ENCODE assay signal across 8 mouse cellular contexts in the genomic region with DNA sequence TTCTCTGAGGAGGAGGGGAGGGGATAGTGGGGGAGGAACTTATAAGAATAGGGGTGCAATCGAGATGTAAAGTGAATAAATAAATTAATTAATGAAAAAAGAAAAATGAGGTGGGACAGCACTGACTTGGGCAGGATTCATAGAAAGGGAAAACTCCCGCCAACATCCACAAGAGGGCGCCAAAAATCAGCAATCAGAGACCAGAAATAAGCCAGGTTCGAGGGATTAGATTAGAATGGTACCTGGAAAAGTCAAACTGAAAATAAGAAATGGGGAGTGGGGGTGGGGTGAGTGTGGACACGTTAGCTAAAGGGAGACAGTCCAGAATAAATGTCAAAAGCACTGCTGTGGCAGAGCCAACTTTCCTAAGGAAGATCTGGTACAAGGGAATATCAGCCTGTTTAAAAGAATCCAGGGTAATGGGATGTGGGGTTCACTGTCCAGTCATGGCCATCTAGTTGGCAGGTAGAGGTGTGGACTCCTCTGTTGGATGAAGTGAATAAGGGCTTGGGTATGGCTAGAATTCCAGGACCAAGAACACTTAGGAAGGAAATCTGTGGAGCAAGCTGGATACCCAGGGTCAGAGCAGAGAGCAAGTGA. TPM values are rescaled to one million over a fixed set of nuclear protein-coding genes. Genes with fewer than 3 reads are reported as not detected.
A peak's percentile ranks its signal among the peaks of the same experiment; 100 is the strongest.
DNase-seq lines count a peak whose midpoint lies in the region; ATAC-seq and TF ChIP-seq lines count a peak whose summit lies in the region.

No protein-coding gene starts in this region.

- ATAC-seq in heart, embryonic 12.5 days (ENCODE audit: insufficient number of reproducible peaks, low FRiP score): peak; percentile 48; the same call in 1 of the 2 replicates
- peak; percentile 72 for ATAC-seq in kidney, embryonic 16.5 days (ENCODE audit: low FRiP score, low TSS enrichment)

- no peaks in the 10 kb centered on the region for H3K79me2 ChIP-seq in liver, adult 2 months (ENCODE audit: control insufficient read depth, insufficient read depth, low read length)
- H3K79me2 ChIP-seq in myocyte (ENCODE audit: control insufficient read depth, insufficient read depth): no peaks in the 10 kb centered on the region

- no peaks in the 10 kb centered on the region for H3K9me3 ChIP-seq in heart, embryonic 12.5 days (replicated peaks)
- H3K9me3 ChIP-seq in kidney, embryonic 16.5 days (ENCODE audit: low read length): no peaks in the 10 kb centered on the region

- no peak for TF ChIP-seq POLR2A in liver, adult 2 months (IDR thresholded peaks at IDR 0.05; ENCODE audit: extremely low read depth, insufficient read depth, low read length)
- TF ChIP-seq POLR2A in myocyte (IDR thresholded peaks at IDR 0.05; ENCODE audit: insufficient read length, low read depth): no peak

- no peak overlapping the region for H3ac ChIP-seq in myocyte (ENCODE audit: control insufficient read depth, insufficient read length)

- 3% methylated on average over 5 of the region's 5 CpGs for WGBS in heart, embryonic 12.5 days
- 0% methylated on average over 5 of the region's 5 CpGs for WGBS in kidney, embryonic 16.5 days
- 0% methylated on average over 5 of the region's 5 CpGs for WGBS in liver, adult 2 months

- peak; percentile 76 for DNase-seq in CD4-positive, CD25-positive, alpha-beta regulatory T cell, adult 2 months (ENCODE audit: low read depth, low spot score)
- DNase-seq in adrenal gland, adult (ENCODE audit: inconsistent age in 2 of 2, low spot score in 1 of 2): peak; percentile 36 to 84
- DNase-seq in embryo, embryonic 11 days: peak; percentile 70
- DNase-seq in liver, adult 2 months (ENCODE audit: extremely low read depth, low read depth, low spot score): peak; percentile 26
- peak; percentile 75 for DNase-seq in splenic B cell, adult 2 months (ENCODE audit: low read depth, low spot score)

- no peak overlapping the region for H3K4me3 ChIP-seq in heart, embryonic 12.5 days
- no peak overlapping the region for H3K4me3 ChIP-seq in kidney, embryonic 16.5 days (ENCODE audit: low read length)
- no peak overlapping the region for H3K4me3 ChIP-seq in liver, adult 2 months (ENCODE audit: insufficient read depth, low read depth, low read length)
- H3K4me3 ChIP-seq in myocyte: no peak overlapping the region

- no peak overlapping the region for H3K27ac ChIP-seq in heart, embryonic 12.5 days (ENCODE audit: poor library complexity, severe bottlenecking)
- no peak overlapping the region for H3K27ac ChIP-seq in kidney, embryonic 16.5 days (ENCODE audit: low read length)
- H3K27ac ChIP-seq in liver, adult 2 months (replicated peaks; ENCODE audit: insufficient read depth, low read depth, low read length): no peak overlapping the region

- no peak overlapping the region for H3K4me2 ChIP-seq in heart, embryonic 12.5 days
- H3K4me2 ChIP-seq in kidney, embryonic 16.5 days (replicated peaks; ENCODE audit: low read depth, low read length): no peak overlapping the region
- peak overlapping the region; percentile 41 for H3K4me2 ChIP-seq in myocyte (ENCODE audit: low read depth)

- no peaks in the 10 kb centered on the region for H3K36me3 ChIP-seq in heart, embryonic 12.5 days
- H3K36me3 ChIP-seq in kidney, embryonic 16.5 days (ENCODE audit: insufficient read depth, low read length): no peaks in the 10 kb centered on the region
- H3K36me3 ChIP-seq in liver, adult 2 months (ENCODE audit: control insufficient read depth, insufficient read depth, low read length): no peaks in the 10 kb centered on the region
- H3K36me3 ChIP-seq in myocyte (ENCODE audit: control insufficient read depth, insufficient read depth): no peaks in the 10 kb centered on the region
- no peaks in the 10 kb centered on the region for H3K36me3 ChIP-seq in splenic B cell, adult 2 months (ENCODE audit: control insufficient read depth, insufficient read depth, low read length, poor library complexity, severe bottlenecking)

- H3K9ac ChIP-seq in heart, embryonic 12.5 days: no peak overlapping the region
- H3K9ac ChIP-seq in kidney, embryonic 16.5 days (replicated peaks; ENCODE audit: low read length): no peak overlapping the region
- no peak overlapping the region for H3K9ac ChIP-seq in liver, adult 2 months (ENCODE audit: low read depth, low read length)

- peak; percentile 33; the same call in 1 of the 2 replicates for TF ChIP-seq CTCF in liver, adult 2 months (IDR thresholded peaks at IDR 0.05; ENCODE audit: low read depth, low read length)

- H3K27me3 ChIP-seq in heart, embryonic 12.5 days (replicated peaks): no peaks in the 10 kb centered on the region
- no peaks in the 10 kb centered on the region for H3K27me3 ChIP-seq in kidney, embryonic 16.5 days (ENCODE audit: insufficient read depth, low read length)
- no peaks in the 10 kb centered on the region for H3K27me3 ChIP-seq in liver, adult 2 months (ENCODE audit: control insufficient read depth, insufficient read depth, low read length)
- H3K27me3 ChIP-seq in myocyte (ENCODE audit: control insufficient read depth, insufficient read depth, insufficient read length): no peaks in the 10 kb centered on the region
- H3K27me3 ChIP-seq in splenic B cell, adult 2 months (ENCODE audit: control insufficient read depth, insufficient read depth, low read length, poor library complexity, severe bottlenecking): no peaks in the 10 kb centered on the region; the same call in 1 of the 2 replicates

- peaks cover 7% of the 10 kb centered on the region; the same call in 1 of the 2 replicates for H3K4me1 ChIP-seq in heart, embryonic 12.5 days (replicated peaks)
- H3K4me1 ChIP-seq in kidney, embryonic 16.5 days (ENCODE audit: insufficient read depth, low read length): peaks cover 7% of the 10 kb centered on the region
- no peaks in the 10 kb centered on the region; the same call in 1 of the 2 replicates for H3K4me1 ChIP-seq in liver, adult 2 months (ENCODE audit: control insufficient read depth, insufficient read depth, low read length)

TF ChIP-seq in myocyte, 11 proteins besides CTCF, POLR2A, EP300 and RAD21:
- no peak for TF ChIP-seq CEBPB (IDR thresholded peaks at IDR 0.05; ENCODE audit: insufficient read depth, poor library complexity, severe bottlenecking)
- TF ChIP-seq MYOG (IDR thresholded peaks at IDR 0.05; ENCODE audit: control insufficient read depth in 1 of 3, insufficient read depth in 1 of 3, insufficient read length in 2 of 3, low read depth in 2 of 3): no peak
- TF ChIP-seq MYOD1 (IDR thresholded peaks at IDR 0.05; ENCODE audit: control insufficient read depth in 1 of 3, insufficient read length in 2 of 3, low read depth in 2 of 3): no peak
- no peak for TF ChIP-seq REST (IDR thresholded peaks at IDR 0.05; ENCODE audit: insufficient read depth, insufficient read length)
- no peak for TF ChIP-seq SRF (IDR thresholded peaks at IDR 0.05; ENCODE audit: control insufficient read depth, insufficient read length, low read depth)
- no peak for TF ChIP-seq MAX (IDR thresholded peaks at IDR 0.05; ENCODE audit: low read depth)
- TF ChIP-seq POLR2AphosphoS2 (IDR thresholded peaks at IDR 0.05; ENCODE audit: insufficient read length, low read depth): no peak
- no peak for TF ChIP-seq USF1 (IDR thresholded peaks at IDR 0.05; ENCODE audit: low read depth)
- no peak for TF ChIP-seq TCF12 (IDR thresholded peaks at IDR 0.05; ENCODE audit: insufficient read depth, poor library complexity, severe bottlenecking)
- TF ChIP-seq E2F4 (IDR thresholded peaks at IDR 0.05; ENCODE audit: insufficient read depth): no peak
- TF ChIP-seq TCF3 (IDR thresholded peaks at IDR 0.05; ENCODE audit: insufficient read length, low read depth): no peak

RNA-seq across cellular contexts. Expression of gene Hmcn1, which starts 41.9 kb away (rescaled TPM):
- polyA plus RNA-seq in heart, embryonic 12.5 days (2016; fragmentation: Nextera tagmentation; extraction: Ambion mirVana): 20.9 and 23.7 TPM in 2 replicates
- polyA plus RNA-seq in kidney, embryonic 16.5 days (2015; fragmentation: Nextera tagmentation; extraction: Ambion mirVana): 21.9 and 23.6 TPM in 2 replicates
- total RNA-seq in liver, adult 2 months (2014; rRNA removed): 2.7 and 4.5 TPM in 2 replicates
- polyA plus RNA-seq in liver, adult 2 months (2012; rRNA removed): 0.80 and 1.0 TPM in 2 replicates
- polyA plus RNA-seq in myocyte (2012; fragmentation: generic; extraction: Trizol): 0.12 TPM

Comparison
In these comparisons a context has a peak if more than half of its experiments do, and no peak if none do; other contexts are left out.
1. DNase-seq: peak in every context shown above with its lines; median percentile 76 in CD4-positive, CD25-positive, alpha-beta regulatory T cell, adult 2 months; 75 in splenic B cell, adult 2 months; 70 in embryo, embryonic 11 days; 60 in adrenal gland, adult; 26 in liver, adult 2 months.
2. RNA of gene Hmcn1, which starts 41.9 kb away (polyA plus RNA-seq): 21.9 to 23.6 TPM in kidney, embryonic 16.5 days and 20.9 to 23.7 TPM in heart, embryonic 12.5 days; 0.80 to 1.0 TPM in liver, adult 2 months and 0.12 TPM in myocyte (single experiment); every median in the first group is over 10 times any median in the second.